Mouse (Mus musculus) intestine, postnatal 0 days (tissue): ENCODE measurements around the gene Kiss1. TPM values are rescaled to one million over a fixed set of nuclear protein-coding genes. Genes with fewer than 3 reads are reported as not detected.

Experiments
- ATAC-seq: fragments of 200-750 bp; cut with Nextera tagmentation; 2 replicates; pipeline ENCODE4 v1.8.0; 2017; ENCODE audit warnings: mild to moderate bottlenecking, moderate TSS enrichment, moderate library complexity
- H3K27ac ChIP-seq: fragments of 300-500 bp; sonication (generic); 2 replicates; pipeline ENCODE4 v1.5.1; 2014; ENCODE audit warnings: mild to moderate bottlenecking, low read depth, low read length, moderate library complexity
- H3K27me3 ChIP-seq: fragments of 300-500 bp; sonication (generic); replicated peaks from 2 replicates; pipeline ENCODE4 v1.6.1; 2014; ENCODE audit warnings: low read length, mixed read lengths; ENCODE audit not compliant: control insufficient read depth, insufficient read depth
- H3K36me3 ChIP-seq: fragments of 300-500 bp; sonication (generic); 2 replicates; pipeline ENCODE4 v1.6.1; 2014; ENCODE audit warnings: mild to moderate bottlenecking, moderate library complexity; ENCODE audit not compliant: control insufficient read depth, insufficient read depth
- H3K4me1 ChIP-seq: fragments of 300-500 bp; sonication (generic); replicated peaks from 2 replicates; pipeline ENCODE4 v1.6.1; 2014; ENCODE audit warnings: antibody characterized with exemption, low read length, mixed read lengths; ENCODE audit not compliant: control insufficient read depth, insufficient read depth
- H3K4me2 ChIP-seq: fragments of 300-500 bp; sonication (generic); replicated peaks from 2 replicates; pipeline ENCODE4 v1.6.1; 2014; ENCODE audit warnings: low read depth, mild to moderate bottlenecking, moderate library complexity
- H3K4me3 ChIP-seq: fragments of 300-500 bp; sonication (generic); 2 replicates; pipeline ENCODE4 v1.5.1; 2014; ENCODE audit warnings: low read depth, low read length
- H3K9ac ChIP-seq: fragments of 300-500 bp; sonication (generic); 2 replicates; pipeline ENCODE4 v1.6.1; 2014; ENCODE audit warnings: mild to moderate bottlenecking, low read depth, low read length
- H3K9me3 ChIP-seq: fragments of 300-500 bp; sonication (generic); 2 replicates; pipeline ENCODE4 v1.6.1; 2016; ENCODE audit warnings: mixed run types; ENCODE audit not compliant: control insufficient read depth
- CTCF ChIP-seq: sonication (generic); IDR thresholded peaks from 2 replicates; pipeline ENCODE4 v1.5.1; 2016; ENCODE audit warnings: low read depth, mild to moderate bottlenecking, control low read depth, antibody characterized with exemption, moderate library complexity
- WGBS: fragments of 180-500 bp; shearing (Covaris S2); extraction: QIAGEN DNeasy Blood & Tissue Kit; methylation state at CpG from one replicate; pipeline ENCODE4 v1.1.7; 2014; 5-methylcytosine and 5-hydroxymethylcytosine counted together
- polyA plus RNA-seq: library from polyadenylated mRNA; unstranded; fragments of >200 nt; fragmentation: Nextera tagmentation; extraction: Ambion mirVana; gene quantifications from 2 replicates; pipeline ENCODE4 v1.2.1, GENCODE M21; 2015

Gene Kiss1
- polyA plus RNA-seq, 1 experiment from 2014 or later = not detected

- H3K4me2 ChIP-seq = no peak overlapping the region
These were observed 22.9 kb upstream of the Kiss1 start for GRCm38 (mm10) chr1:133298816-133299215.

GRCm38 (mm10) chr1:133302540-133302939 lies 19.1 kb upstream of the Kiss1 start:
- no peaks in the 10 kb centered on the region for H3K27me3 ChIP-seq

More at GRCm38 (mm10) chr1:133298816-133299215, 22.9 kb upstream of the Kiss1 start:
- 77% methylated on average over 14 of the region's 14 CpGs for WGBS
- ATAC-seq = no peak
- H3K36me3 ChIP-seq = peaks cover 65% of the 10 kb centered on the region
- no peaks in the 10 kb centered on the region for H3K4me1 ChIP-seq
- H3K9ac ChIP-seq = no peak overlapping the region
- H3K27ac ChIP-seq = no peak overlapping the region
- H3K4me3 ChIP-seq = no peak overlapping the region
- H3K27me3 ChIP-seq = no peaks in the 10 kb centered on the region
- no peak for TF ChIP-seq CTCF
- no peaks in the 10 kb centered on the region for H3K9me3 ChIP-seq

GRCm38 (mm10) chr1:133306842-133307241 lies 14.8 kb upstream of the Kiss1 start:
- no peak overlapping the region for H3K4me3 ChIP-seq
- no peak overlapping the region for H3K27ac ChIP-seq
- TF ChIP-seq CTCF = peak; percentile 97
- no peak overlapping the region for H3K9ac ChIP-seq
- no peaks in the 10 kb centered on the region for H3K9me3 ChIP-seq
- H3K4me2 ChIP-seq = no peak overlapping the region
- H3K36me3 ChIP-seq = peaks cover 5% of the 10 kb centered on the region; the same call in 1 of the 2 replicates
- WGBS = 5% methylated on average over 4 of the region's 4 CpGs
- no peaks in the 10 kb centered on the region for H3K27me3 ChIP-seq
- no peak for ATAC-seq
- H3K4me1 ChIP-seq = 0 out of 2 replicates have a peak, but pooled peaks cover 4% of the 10 kb centered on the region

More at GRCm38 (mm10) chr1:133302540-133302939, 19.1 kb upstream of the Kiss1 start:
- Histone ChIP-seq H3K36me3 (peaks cover 30% of the 10 kb centered on the region; the same call in 1 of the 2 replicates), H3K4me3 (no peak overlapping the region), H3K4me1 (no peaks in the 10 kb centered on the region), H3K27ac (no peak overlapping the region), H3K4me2 (no peak overlapping the region), H3K9ac (no peak overlapping the region), H3K9me3 (no peaks in the 10 kb centered on the region)
- WGBS = 51% methylated on average over 3 of the region's 3 CpGs
- TF ChIP-seq CTCF = no peak
- ATAC-seq = no peak

- no peak for ATAC-seq
- H3K4me3 ChIP-seq = no peak overlapping the region
- no peak overlapping the region for H3K4me2 ChIP-seq
- H3K27me3 ChIP-seq = no peaks in the 10 kb centered on the region
- H3K36me3 ChIP-seq = peaks cover 2% of the 10 kb centered on the region; the same call in 1 of the 2 replicates
- TF ChIP-seq CTCF = peak; percentile 81
- peaks cover 7% of the 10 kb centered on the region; the same call in 1 of the 2 replicates for H3K4me1 ChIP-seq
- no peaks in the 10 kb centered on the region for H3K9me3 ChIP-seq
- H3K27ac ChIP-seq = no peak overlapping the region
- H3K9ac ChIP-seq = no peak overlapping the region
- WGBS = 19% methylated on average over 6 of the region's 6 CpGs
These were observed 14.4 kb upstream of the Kiss1 start for GRCm38 (mm10) chr1:133307318-133307717.

GRCm38 (mm10) chr1:133309652-133310267 lies 11.9 kb upstream of the Kiss1 start, which contains the start of gene Golt1a:
Golt1a (plus strand) TSS chr1:133309800.
- ATAC-seq = peak; percentile 87
- TF ChIP-seq CTCF = no peak
- Histone ChIP-seq H3K27me3 (no peaks in the 10 kb centered on the region), H3K27ac (peak within 1 kb of the TSS; percentile 94), H3K4me3 (peak within 1 kb of the TSS; percentile 31), H3K4me1 (peaks cover 7% of the 10 kb centered on the region; the same call in 1 of the 2 replicates), H3K9me3 (no peaks in the 10 kb centered on the region), H3K9ac (peak within 1 kb of the TSS; percentile 27; the same call in 1 of the 2 replicates), H3K4me2 (peak within 1 kb of the TSS; percentile 57), H3K36me3 (no peaks in the 10 kb centered on the region)
- 37% methylated on average over 14 of the region's 14 CpGs for WGBS

- H3K4me2 ChIP-seq = peak overlapping the region; percentile 57
- no peaks in the 10 kb centered on the region for H3K9me3 ChIP-seq
- no peak overlapping the region for H3K27ac ChIP-seq
- TF ChIP-seq CTCF = peak; percentile 63
- H3K9ac ChIP-seq = no peak overlapping the region
- H3K4me1 ChIP-seq = peaks cover 7% of the 10 kb centered on the region; the same call in 1 of the 2 replicates
- ATAC-seq = no peak
- no peaks in the 10 kb centered on the region for H3K36me3 ChIP-seq
- H3K4me3 ChIP-seq = no peak overlapping the region
- WGBS = 60% methylated on average over 4 of the region's 4 CpGs
- no peaks in the 10 kb centered on the region for H3K27me3 ChIP-seq
These were observed 10.4 kb upstream of the Kiss1 start for GRCm38 (mm10) chr1:133311240-133311639.
